Mouse (Mus musculus): ENCODE data around the gene Tmtc4.

Gene Tmtc4

GRCm38 (mm10) chr14:122902136-122902535 lies 81.7 kb downstream of the Tmtc4 start:
- no peak for DNase-seq (ENCODE audit: extremely low spot score)

- no peak for DNase-seq (ENCODE audit: extremely low spot score)
Measured at GRCm38 (mm10) chr14:122901715-122902114, 82.1 kb downstream of the Tmtc4 start.

- DNase-seq (ENCODE audit: extremely low spot score), result no peak
Measured at GRCm38 (mm10) chr14:122901177-122901576, 82.7 kb downstream of the Tmtc4 start.

- no peak for DNase-seq (ENCODE audit: extremely low spot score)
Measured at GRCm38 (mm10) chr14:122900679-122901078, 83.2 kb downstream of the Tmtc4 start.

- no peak for DNase-seq (ENCODE audit: extremely low spot score)
Measured at GRCm38 (mm10) chr14:122898550-122898949, 85.3 kb downstream of the Tmtc4 start.

GRCm38 (mm10) chr14:122896106-122896505 lies 87.7 kb downstream of the Tmtc4 start:
- no peak for DNase-seq (ENCODE audit: extremely low spot score)

- DNase-seq (ENCODE audit: extremely low spot score), result no peak
Measured at GRCm38 (mm10) chr14:122891470-122891968, 92.3 kb downstream of the Tmtc4 start.

GRCm38 (mm10) chr14:122888480-122888872 lies 95.4 kb downstream of the Tmtc4 start:
- DNase-seq (ENCODE audit: extremely low spot score), result no peak

GRCm38 (mm10) chr14:122887702-122888479 lies 95.9 kb downstream of the Tmtc4 start:
- DNase-seq (ENCODE audit: extremely low spot score), result no peak

GRCm38 (mm10) chr14:122887278-122887677 lies 96.6 kb downstream of the Tmtc4 start:
- no peak for DNase-seq (ENCODE audit: extremely low spot score)

- DNase-seq (ENCODE audit: extremely low spot score), result no peak
Measured at GRCm38 (mm10) chr14:122885893-122886292, 97.9 kb downstream of the Tmtc4 start.

- no peak for DNase-seq (ENCODE audit: extremely low spot score)
Measured at GRCm38 (mm10) chr14:122883821-122884584, 99.8 kb downstream of the Tmtc4 start.

GRCm38 (mm10) chr14:122883410-122883806 lies 100.4 kb downstream of the Tmtc4 start:
- DNase-seq (ENCODE audit: extremely low spot score), result no peak

- no peak for DNase-seq (ENCODE audit: extremely low spot score)
Measured at GRCm38 (mm10) chr14:122882795-122883409, 100.9 kb downstream of the Tmtc4 start.

GRCm38 (mm10) chr14:122882201-122882639 lies 101.6 kb downstream of the Tmtc4 start:
- no peak for DNase-seq (ENCODE audit: extremely low spot score)

- DNase-seq (ENCODE audit: extremely low spot score), result no peak
Measured at GRCm38 (mm10) chr14:122881699-122882098, 102.1 kb downstream of the Tmtc4 start.

GRCm38 (mm10) chr14:122880291-122880690 lies 103.5 kb downstream of the Tmtc4 start:
- DNase-seq (ENCODE audit: extremely low spot score), result no peak

- no peak for DNase-seq (ENCODE audit: extremely low spot score)
Measured at GRCm38 (mm10) chr14:122877787-122878186, 106.0 kb downstream of the Tmtc4 start.

GRCm38 (mm10) chr14:122876723-122877122 lies 107.1 kb downstream of the Tmtc4 start:
- DNase-seq (ENCODE audit: extremely low spot score), result no peak

GRCm38 (mm10) chr14:122876163-122876562 lies 107.7 kb downstream of the Tmtc4 start:
- DNase-seq (ENCODE audit: extremely low spot score), result peak; percentile 76

GRCm38 (mm10) chr14:122875636-122876035 lies 108.2 kb downstream of the Tmtc4 start:
- no peak for DNase-seq (ENCODE audit: extremely low spot score)

- DNase-seq (ENCODE audit: extremely low spot score), result no peak
Measured at GRCm38 (mm10) chr14:122875056-122875455, 108.8 kb downstream of the Tmtc4 start.
